Comparison of ENCODE assay signal across 8 mouse cellular contexts in genomic region chr13:114075724-114076384, GRCm38 (mm10).
DNase-seq lines count a peak whose midpoint lies in the region; ATAC-seq lines count a peak whose summit lies in the region.

No protein-coding gene starts in this region.

- WGBS in kidney, embryonic 15.5 days: 70% methylated on average over 9 of the region's 9 CpGs

- no peaks in the 10 kb centered on the region for H3K27me3 ChIP-seq in kidney, embryonic 15.5 days

- ATAC-seq in kidney, embryonic 15.5 days (replicated peaks; ENCODE audit: low FRiP score): 0 out of 2 replicates have a peak, but pooled peaks have one; percentile 25
- ATAC-seq in megakaryocyte-erythroid progenitor cell, adult 5-6 weeks (replicated peaks; ENCODE audit: low FRiP score, low TSS enrichment, poor library complexity, severe bottlenecking): peak; percentile 74

- no peaks in the 10 kb centered on the region for H3K36me3 ChIP-seq in kidney, embryonic 15.5 days

- H3K27ac ChIP-seq in kidney, embryonic 15.5 days: no peak overlapping the region

- no peak overlapping the region for H3K4me3 ChIP-seq in kidney, embryonic 15.5 days (replicated peaks)

- no peak overlapping the region for H3K4me2 ChIP-seq in kidney, embryonic 15.5 days

- peak; percentile 16 for DNase-seq in gastrocnemius, postnatal 10 days
- no peak for DNase-seq in gastrocnemius, postnatal 14 days
- DNase-seq in urinary bladder, postnatal 14 days (ENCODE audit: low spot score): peak; percentile 34
- no peak for DNase-seq in urinary bladder, postnatal 4 days (ENCODE audit: low spot score in 2 of 2)
- DNase-seq in embryo, embryonic 11 days: peak; percentile 64
- DNase-seq in urinary bladder, adult 2 months (ENCODE audit: low spot score): no peak

- no peak overlapping the region for H3K9ac ChIP-seq in kidney, embryonic 15.5 days

- H3K4me1 ChIP-seq in kidney, embryonic 15.5 days: peaks cover 3% of the 10 kb centered on the region; the same call in 1 of the 2 replicates

- intact Hi-C loops in gastrocnemius, postnatal 14 days (cut with DNase I; ENCODE audit: low total_unique reads): loop anchor here (5.0 kb wide), 1 partner anchor 381 kb away; the partner anchor contains the start of gene Fst

- no peaks in the 10 kb centered on the region for H3K9me3 ChIP-seq in kidney, embryonic 15.5 days (replicated peaks)

Comparison
In these comparisons a context has a peak if more than half of its experiments do, and no peak if none do; other contexts are left out.
1. DNase-seq: peak in gastrocnemius, postnatal 10 days (single experiment), urinary bladder, postnatal 14 days (single experiment) and embryo, embryonic 11 days (single experiment); none in gastrocnemius, postnatal 14 days (single experiment), urinary bladder, postnatal 4 days (0 of 2) and urinary bladder, adult 2 months (single experiment).